Mouse (Mus musculus) liver, embryonic 14.5 days (tissue): ENCODE results near the gene Lrba. TPM values are rescaled to one million over a fixed set of nuclear protein-coding genes. Genes with fewer than 3 reads are reported as not detected.

Experiments
- ATAC-seq: fragments of 200-750 bp; cut with Nextera tagmentation; 2 replicates; pipeline ENCODE4 v1.8.0; 2017; ENCODE audit warnings: moderate number of reproducible peaks, mild to moderate bottlenecking, moderate library complexity; ENCODE audit not compliant: insufficient read depth
- DNase-seq, 3 experiments: peaks; one replicate each; pipeline ENCODE4 v3.0.0-alpha.2; 2012 to 2013; ENCODE audit warnings: low read depth in 3 of 3, low spot score in 3 of 3
- H3K27ac ChIP-seq: fragments of 300-500 bp; sonication (generic); 2 replicates; pipeline ENCODE4 v1.5.1; 2014; ENCODE audit warnings: moderate library complexity, mild to moderate bottlenecking, control low read depth, inconsistent platforms
- H3K27me3 ChIP-seq: fragments of 300-500 bp; sonication (generic); 2 replicates; pipeline ENCODE4 v1.6.1; 2014; ENCODE audit warnings: mild to moderate bottlenecking, low read length, moderate library complexity; ENCODE audit not compliant: control insufficient read depth, insufficient read depth
- H3K36me3 ChIP-seq: fragments of 300-500 bp; sonication (generic); replicated peaks from 2 replicates; pipeline ENCODE4 v1.6.1; 2014; ENCODE audit warnings: low read depth; ENCODE audit not compliant: control insufficient read depth, insufficient read depth
- H3K4me1 ChIP-seq, 2 experiments: fragments of 200-500 bp in 1 of 2; fragments of 300-500 bp in 1 of 2; sonication (generic) in 1 of 2; replicated peaks; 2 replicates each; pipeline ENCODE4 v1.6.1; 2012 to 2014; ENCODE audit warnings: antibody characterized with exemption in 1 of 2, inconsistent platforms in 1 of 2, low read length in 1 of 2; ENCODE audit not compliant: control insufficient read depth in 2 of 2, insufficient read depth in 2 of 2
- H3K4me2 ChIP-seq: fragments of 300-500 bp; sonication (generic); 2 replicates; pipeline ENCODE4 v1.6.1; 2014; ENCODE audit warnings: low read depth, mild to moderate bottlenecking, control low read depth, moderate library complexity
- H3K4me3 ChIP-seq, 2 experiments: fragments of 200-500 bp in 1 of 2; fragments of 300-500 bp in 1 of 2; sonication (generic) in 1 of 2; 2 replicates each; pipeline ENCODE4 v1.5.1; 2012 to 2014; ENCODE audit warnings: low read depth in 2 of 2, low read length in 2 of 2, mild to moderate bottlenecking in 2 of 2, control low read depth in 1 of 2, inconsistent platforms in 1 of 2, moderate library complexity in 1 of 2; ENCODE audit not compliant: insufficient read depth in 1 of 2
- H3K9ac ChIP-seq: fragments of 300-500 bp; sonication (generic); replicated peaks from 2 replicates; pipeline ENCODE4 v1.6.1; 2014; ENCODE audit warnings: mild to moderate bottlenecking, control low read depth, moderate library complexity
- H3K9me3 ChIP-seq: fragments of 300-500 bp; sonication (generic); 2 replicates; pipeline ENCODE4 v1.6.1; 2016; ENCODE audit warnings: low read length, mixed read lengths; ENCODE audit not compliant: control insufficient read depth
- CTCF ChIP-seq: IDR thresholded peaks from 2 replicates; pipeline ENCODE4 v1.5.1; 2016; ENCODE audit warnings: antibody characterized with exemption, low read depth, control low read depth
- EP300 ChIP-seq: IDR thresholded peaks from 2 replicates; pipeline ENCODE4 v1.6.1; 2016; ENCODE audit warnings: antibody characterized with exemption, low read depth
- WGBS: fragments of 180-500 bp; shearing (Covaris S2); extraction: QIAGEN DNeasy Blood & Tissue Kit; methylation state at CpG from one replicate; pipeline ENCODE4 v1.1.7; 2014; ENCODE audit not compliant: insufficient replicate concordance; 5-methylcytosine and 5-hydroxymethylcytosine counted together
- polyA plus RNA-seq, 2 experiments: library from polyadenylated mRNA; depleted of rRNA in 1 of 2; stranded (reverse) in 1 of 2; unstranded in 1 of 2; fragments of >200 nt; fragmentation: Nextera tagmentation in 1 of 2; extraction: Ambion mirVana in 1 of 2; gene quantifications; 2 replicates each; pipeline versions ENCODE4 v1.2.1 to v1.2.3; 2012 to 2014

Lrba gene
- polyA plus RNA-seq, 2 experiments, result 3.7 to 4.4 TPM

- Histone ChIP-seq H3K4me2 (no peak overlapping the region), H3K4me1 (no peaks in the 10 kb centered on the region), H3K27me3 (no peaks in the 10 kb centered on the region), H3K9me3 (no peaks in the 10 kb centered on the region), H3K4me3 (no peak overlapping the region), H3K9ac (no peak overlapping the region), H3K36me3 (no peaks in the 10 kb centered on the region), H3K27ac (no peak overlapping the region)
- TF ChIP-seq CTCF, result no peak
- TF ChIP-seq EP300, result no peak
- ATAC-seq, result no peak
- 66% methylated on average over 15 of the region's 15 CpGs for WGBS
- no peak for DNase-seq
Observed at GRCm38 (mm10) chr3:86195981-86196380, 28.5 kb upstream of the Lrba start.

- Histone ChIP-seq H3K36me3 (no peaks in the 10 kb centered on the region), H3K9ac (no peak overlapping the region), H3K27me3 (no peaks in the 10 kb centered on the region), H3K27ac (no peak overlapping the region), H3K4me2 (no peak overlapping the region), H3K4me1 (no peaks in the 10 kb centered on the region), H3K9me3 (no peaks in the 10 kb centered on the region), H3K4me3 (no peak overlapping the region)
- WGBS, result 47% methylated on average over 3 of the region's 3 CpGs
- DNase-seq (no peak), ATAC-seq (no peak)
- no peak for TF ChIP-seq EP300
Observed at GRCm38 (mm10) chr3:86196471-86196870, 28.0 kb upstream of the Lrba start.

GRCm38 (mm10) chr3:86201645-86202175 lies 22.8 kb upstream of the Lrba start:
- no peak for TF ChIP-seq CTCF
- Histone ChIP-seq H3K27ac (no peak overlapping the region), H3K4me3 (no peak overlapping the region), H3K9ac (no peak overlapping the region), H3K27me3 (no peaks in the 10 kb centered on the region), H3K4me1 (no peaks in the 10 kb centered on the region), H3K4me2 (no peak overlapping the region), H3K36me3 (no peaks in the 10 kb centered on the region), H3K9me3 (no peaks in the 10 kb centered on the region)
- DNase-seq, result no peak
- WGBS, result 54% methylated on average over 1 of the region's 1 CpGs
- ATAC-seq, result no peak

DNA sequence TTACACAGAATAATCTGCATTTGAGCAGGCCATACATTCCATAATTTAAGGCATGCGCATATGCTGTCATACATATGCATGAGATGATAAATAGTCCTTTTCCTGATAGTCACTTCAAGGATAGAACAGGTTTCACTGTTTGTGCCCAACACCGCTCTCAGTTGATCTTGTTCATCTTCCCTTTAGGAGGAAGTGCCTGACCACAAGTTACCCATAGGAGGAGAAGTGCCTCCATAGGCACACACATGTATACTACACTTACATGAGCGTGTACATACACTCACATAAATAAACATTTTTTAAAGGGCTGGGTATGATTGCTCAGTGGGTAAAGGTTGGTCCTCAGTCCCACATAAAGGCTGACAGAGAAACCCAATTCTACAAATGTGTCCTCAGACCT lies 22.0 kb upstream of the Lrba start:
- ATAC-seq, result no peak
- Histone ChIP-seq H3K36me3 (no peaks in the 10 kb centered on the region), H3K27me3 (no peaks in the 10 kb centered on the region), H3K27ac (no peak overlapping the region), H3K9me3 (no peaks in the 10 kb centered on the region), H3K4me2 (no peak overlapping the region), H3K4me3 (no peak overlapping the region), H3K9ac (no peak overlapping the region), H3K4me1 (no peaks in the 10 kb centered on the region)
- DNase-seq, result no peak
- WGBS, result 44% methylated on average over 3 of the region's 3 CpGs
- TF ChIP-seq CTCF (no peak), EP300 (no peak)

- H3K4me2 ChIP-seq, result no peak overlapping the region
- H3K27ac ChIP-seq, result no peak overlapping the region
- no peaks in the 10 kb centered on the region for H3K4me1 ChIP-seq
- no peak for TF ChIP-seq CTCF
- TF ChIP-seq EP300, result no peak
- no peak overlapping the region for H3K9ac ChIP-seq
- 72% methylated on average over 6 of the region's 6 CpGs for WGBS
- no peaks in the 10 kb centered on the region for H3K36me3 ChIP-seq
- no peak overlapping the region for H3K4me3 ChIP-seq
- ATAC-seq (no peak), DNase-seq (no peak)
- no peaks in the 10 kb centered on the region for H3K9me3 ChIP-seq
- H3K27me3 ChIP-seq, result no peaks in the 10 kb centered on the region
Observed at GRCm38 (mm10) chr3:86204608-86205358, 19.7 kb upstream of the Lrba start.
